Mouse (Mus musculus): ENCODE measurements around the gene Herc3. TPM values are rescaled to one million over a fixed set of nuclear protein-coding genes. Genes with fewer than 3 reads are reported as not detected.

Gene Herc3
- polyA plus RNA-seq, 1 experiment, result 5.2 TPM

- Histone ChIP-seq H3K79me3 (ENCODE audit: low read depth) (no peaks in the 10 kb centered on the region), H3K79me2 (ENCODE audit: control insufficient read depth, insufficient read depth) (no peaks in the 10 kb centered on the region), H3ac (ENCODE audit: control insufficient read depth, insufficient read length, low read depth) (no peak overlapping the region), H3K27me3 (ENCODE audit: control insufficient read depth, insufficient read depth, insufficient read length) (no peaks in the 10 kb centered on the region), H3K36me3 (ENCODE audit: control insufficient read depth, insufficient read depth) (no peaks in the 10 kb centered on the region), H3K4me3 (ENCODE audit: insufficient read depth, poor library complexity, severe bottlenecking) (no peak overlapping the region)
- TF ChIP-seq MYOD1 (IDR thresholded peaks at IDR 0.05; ENCODE audit: control insufficient read depth, insufficient read length, low read depth) (no peak), CEBPB (IDR thresholded peaks at IDR 0.05; ENCODE audit: low read depth) (no peak), MAX (IDR thresholded peaks at IDR 0.05) (no peak), USF1 (IDR thresholded peaks at IDR 0.05; ENCODE audit: low read depth) (no peak), FOSL1 (IDR thresholded peaks at IDR 0.05; ENCODE audit: insufficient read depth, low read length, poor library complexity, severe bottlenecking) (no peak), CTCF (IDR thresholded peaks at IDR 0.05; ENCODE audit: control insufficient read depth, insufficient read depth, insufficient read length) (no peak), MYOG (IDR thresholded peaks at IDR 0.05; ENCODE audit: control insufficient read depth, extremely low read depth, insufficient read length) (no peak)
Measured at GRCm38 (mm10) chr6:58907336-58907735, 76.1 kb downstream of the Herc3 start.

GRCm38 (mm10) chr6:58907791-58908190 lies 76.5 kb downstream of the Herc3 start:
- Histone ChIP-seq H3K79me3 (ENCODE audit: low read depth) (no peaks in the 10 kb centered on the region), H3K4me3 (ENCODE audit: insufficient read depth, poor library complexity, severe bottlenecking) (no peak overlapping the region)
- TF ChIP-seq FOSL1 (IDR thresholded peaks at IDR 0.05; ENCODE audit: insufficient read depth, low read length, poor library complexity, severe bottlenecking), result no peak
- TF ChIP-seq MYOD1 (IDR thresholded peaks at IDR 0.05; ENCODE audit: control insufficient read depth, insufficient read length, low read depth), result no peak
- TF ChIP-seq USF1 (IDR thresholded peaks at IDR 0.05; ENCODE audit: low read depth), result no peak
- no peak for TF ChIP-seq MYOG (IDR thresholded peaks at IDR 0.05; ENCODE audit: control insufficient read depth, extremely low read depth, insufficient read length)
- no peak for TF ChIP-seq CEBPB (IDR thresholded peaks at IDR 0.05; ENCODE audit: low read depth)
- TF ChIP-seq MAX (IDR thresholded peaks at IDR 0.05), result no peak
- no peak for TF ChIP-seq CTCF (IDR thresholded peaks at IDR 0.05; ENCODE audit: control insufficient read depth, insufficient read depth, insufficient read length)

GRCm38 (mm10) chr6:58912842-58913241 lies 81.6 kb downstream of the Herc3 start:
- H3K79me3 ChIP-seq (ENCODE audit: low read depth), result no peaks in the 10 kb centered on the region
- H3K36me3 ChIP-seq (ENCODE audit: control insufficient read depth, insufficient read depth), result no peaks in the 10 kb centered on the region
- H3K27me3 ChIP-seq (ENCODE audit: control insufficient read depth, insufficient read depth, insufficient read length), result no peaks in the 10 kb centered on the region
- no peak overlapping the region for H3ac ChIP-seq (ENCODE audit: control insufficient read depth, insufficient read length, low read depth)
- no peak overlapping the region for H3K4me3 ChIP-seq (ENCODE audit: insufficient read depth, poor library complexity, severe bottlenecking)
- no peak for TF ChIP-seq MYOD1 (IDR thresholded peaks at IDR 0.05; ENCODE audit: control insufficient read depth, insufficient read length, low read depth)
- no peak for TF ChIP-seq CTCF (IDR thresholded peaks at IDR 0.05; ENCODE audit: control insufficient read depth, insufficient read depth, insufficient read length)
- no peak for TF ChIP-seq FOSL1 (IDR thresholded peaks at IDR 0.05; ENCODE audit: insufficient read depth, low read length, poor library complexity, severe bottlenecking)
- TF ChIP-seq MYOG (IDR thresholded peaks at IDR 0.05; ENCODE audit: control insufficient read depth, extremely low read depth, insufficient read length), result no peak
- TF ChIP-seq MAX (IDR thresholded peaks at IDR 0.05), result no peak
- TF ChIP-seq USF1 (IDR thresholded peaks at IDR 0.05; ENCODE audit: low read depth), result no peak
- TF ChIP-seq CEBPB (IDR thresholded peaks at IDR 0.05; ENCODE audit: low read depth), result no peak
- no peaks in the 10 kb centered on the region for H3K79me2 ChIP-seq (ENCODE audit: control insufficient read depth, insufficient read depth)

More at GRCm38 (mm10) chr6:58907791-58908190, 76.5 kb downstream of the Herc3 start:
- Histone ChIP-seq H3K79me2 (ENCODE audit: control insufficient read depth, insufficient read depth) (no peaks in the 10 kb centered on the region), H3K27me3 (ENCODE audit: control insufficient read depth, insufficient read depth, insufficient read length) (no peaks in the 10 kb centered on the region), H3K36me3 (ENCODE audit: control insufficient read depth, insufficient read depth) (no peaks in the 10 kb centered on the region), H3ac (ENCODE audit: control insufficient read depth, insufficient read length, low read depth) (no peak overlapping the region)

- no peaks in the 10 kb centered on the region for H3K36me3 ChIP-seq (ENCODE audit: control insufficient read depth, insufficient read depth)
- H3K79me3 ChIP-seq (ENCODE audit: low read depth), result no peaks in the 10 kb centered on the region
- no peak overlapping the region for H3ac ChIP-seq (ENCODE audit: control insufficient read depth, insufficient read length, low read depth)
- no peak overlapping the region for H3K4me3 ChIP-seq (ENCODE audit: insufficient read depth, poor library complexity, severe bottlenecking)
- no peaks in the 10 kb centered on the region for H3K79me2 ChIP-seq (ENCODE audit: control insufficient read depth, insufficient read depth)
- no peaks in the 10 kb centered on the region for H3K27me3 ChIP-seq (ENCODE audit: control insufficient read depth, insufficient read depth, insufficient read length)
- no peak for TF ChIP-seq CTCF (IDR thresholded peaks at IDR 0.05; ENCODE audit: control insufficient read depth, insufficient read depth, insufficient read length)
- TF ChIP-seq MYOD1 (IDR thresholded peaks at IDR 0.05; ENCODE audit: control insufficient read depth, insufficient read length, low read depth), result no peak
- no peak for TF ChIP-seq CEBPB (IDR thresholded peaks at IDR 0.05; ENCODE audit: low read depth)
- TF ChIP-seq MYOG (IDR thresholded peaks at IDR 0.05; ENCODE audit: control insufficient read depth, extremely low read depth, insufficient read length), result no peak
- TF ChIP-seq FOSL1 (IDR thresholded peaks at IDR 0.05; ENCODE audit: insufficient read depth, low read length, poor library complexity, severe bottlenecking), result no peak
- TF ChIP-seq USF1 (IDR thresholded peaks at IDR 0.05; ENCODE audit: low read depth), result no peak
- no peak for TF ChIP-seq MAX (IDR thresholded peaks at IDR 0.05)
Measured at GRCm38 (mm10) chr6:58913551-58913950, 82.3 kb downstream of the Herc3 start.

DNA sequence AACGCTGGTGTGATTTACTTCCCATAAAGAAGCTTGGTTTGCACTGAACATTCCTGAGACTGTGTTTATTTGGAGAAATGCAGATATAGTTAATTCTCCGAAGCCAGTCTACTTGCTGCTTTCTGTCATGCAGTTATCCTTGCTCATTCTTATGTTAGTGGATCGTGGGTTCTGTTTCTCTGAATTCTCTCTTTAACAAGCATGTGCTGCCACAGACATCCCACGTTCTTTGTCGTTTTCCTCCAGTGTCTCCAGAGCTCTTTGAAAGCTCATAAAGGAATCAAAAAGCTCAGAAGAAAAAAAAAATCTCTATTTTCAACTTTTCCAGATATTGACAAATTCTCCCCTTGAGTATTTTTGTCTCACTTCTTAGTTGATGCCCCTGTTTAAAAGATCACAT lies 82.7 kb downstream of the Herc3 start:
- Histone ChIP-seq H3K4me3 (ENCODE audit: insufficient read depth, poor library complexity, severe bottlenecking) (no peak overlapping the region), H3ac (ENCODE audit: control insufficient read depth, insufficient read length, low read depth) (no peak overlapping the region)
- TF ChIP-seq FOSL1 (IDR thresholded peaks at IDR 0.05; ENCODE audit: insufficient read depth, low read length, poor library complexity, severe bottlenecking) (no peak), MAX (IDR thresholded peaks at IDR 0.05) (no peak), CTCF (IDR thresholded peaks at IDR 0.05; ENCODE audit: control insufficient read depth, insufficient read depth, insufficient read length) (no peak), CEBPB (IDR thresholded peaks at IDR 0.05; ENCODE audit: low read depth) (no peak), MYOD1 (IDR thresholded peaks at IDR 0.05; ENCODE audit: control insufficient read depth, insufficient read length, low read depth) (no peak), USF1 (IDR thresholded peaks at IDR 0.05; ENCODE audit: low read depth) (no peak), MYOG (IDR thresholded peaks at IDR 0.05; ENCODE audit: control insufficient read depth, extremely low read depth, insufficient read length) (no peak)

DNA sequence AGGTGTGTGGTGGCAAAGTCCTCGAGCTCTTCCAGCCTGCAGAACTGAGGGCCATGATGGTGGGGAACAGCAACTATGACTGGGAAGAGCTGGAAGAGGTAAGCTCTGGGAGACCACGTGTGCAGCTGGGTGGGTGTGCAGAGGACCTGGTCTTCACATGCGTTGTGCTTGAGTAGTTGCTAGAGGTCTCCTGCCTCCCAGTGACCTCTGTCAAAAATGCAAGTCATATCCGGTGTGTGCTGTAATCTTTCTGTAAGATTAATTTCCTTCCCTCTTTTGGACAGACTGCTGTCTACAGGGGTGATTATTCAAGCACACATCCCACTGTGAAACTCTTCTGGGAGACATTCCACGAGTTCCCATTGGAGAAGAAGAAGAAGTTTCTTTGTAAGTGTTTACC lies 85.2 kb downstream of the Herc3 start:
- Histone ChIP-seq H3K79me2 (ENCODE audit: control insufficient read depth, insufficient read depth) (no peaks in the 10 kb centered on the region), H3K27me3 (ENCODE audit: control insufficient read depth, insufficient read depth, insufficient read length) (no peaks in the 10 kb centered on the region), H3K36me3 (ENCODE audit: control insufficient read depth, insufficient read depth) (no peaks in the 10 kb centered on the region), H3K4me3 (ENCODE audit: insufficient read depth, poor library complexity, severe bottlenecking) (no peak overlapping the region), H3K79me3 (ENCODE audit: low read depth) (no peaks in the 10 kb centered on the region), H3ac (ENCODE audit: control insufficient read depth, insufficient read length, low read depth) (no peak overlapping the region)
- TF ChIP-seq USF1 (IDR thresholded peaks at IDR 0.05; ENCODE audit: low read depth) (no peak), CTCF (IDR thresholded peaks at IDR 0.05; ENCODE audit: control insufficient read depth, insufficient read depth, insufficient read length) (no peak), MYOD1 (IDR thresholded peaks at IDR 0.05; ENCODE audit: control insufficient read depth, insufficient read length, low read depth) (no peak), FOSL1 (IDR thresholded peaks at IDR 0.05; ENCODE audit: insufficient read depth, low read length, poor library complexity, severe bottlenecking) (no peak), MAX (IDR thresholded peaks at IDR 0.05) (no peak), CEBPB (IDR thresholded peaks at IDR 0.05; ENCODE audit: low read depth) (no peak), MYOG (IDR thresholded peaks at IDR 0.05; ENCODE audit: control insufficient read depth, extremely low read depth, insufficient read length) (no peak)

More for the DNA sequence above, 82.7 kb downstream of the Herc3 start:
- Histone ChIP-seq H3K79me2 (ENCODE audit: control insufficient read depth, insufficient read depth) (no peaks in the 10 kb centered on the region), H3K27me3 (ENCODE audit: control insufficient read depth, insufficient read depth, insufficient read length) (no peaks in the 10 kb centered on the region), H3K36me3 (ENCODE audit: control insufficient read depth, insufficient read depth) (no peaks in the 10 kb centered on the region), H3K79me3 (ENCODE audit: low read depth) (no peaks in the 10 kb centered on the region)

All from C2C12 (cell line).